Mouse (Mus musculus) lung, adult 2 months (tissue): Measurements from ENCODE around the gene Mtcl1.

Experiments used
- CTCF ChIP-seq: fragments of 200-500 bp; IDR thresholded peaks from 2 replicates; pipeline ENCODE4 v1.5.1; 2011; ENCODE audit warnings: mild to moderate bottlenecking, low read length, control low read depth; ENCODE audit not compliant: insufficient read depth
- POLR2A ChIP-seq: fragments of 200-500 bp; IDR thresholded peaks from 2 replicates; pipeline ENCODE4 v1.6.1; 2011; ENCODE audit warnings: low read depth, mild to moderate bottlenecking, control low read depth, low read length, borderline replicate concordance; ENCODE audit errors: extremely low read depth

- no peak for TF ChIP-seq POLR2A
- TF ChIP-seq CTCF = no peak
Observed at GRCm38 (mm10) chr17:66324836-66325235, 124.7 kb downstream of the Mtcl1 start.
